Mouse (Mus musculus): ENCODE measurements around the gene B4galt5. TPM values are rescaled to one million over a fixed set of nuclear protein-coding genes. Genes with fewer than 3 reads are reported as not detected.

The B4galt5 gene
- polyA plus RNA-seq, 1 experiment from 2014 or later, result 19.8 TPM

GRCm38 (mm10) chr2:167252057-167252687 is 96.8 kb downstream of the B4galt5 start:
- WGBS, result 57% methylated on average over 3 of the region's 3 CpGs
- no peak overlapping the region; the same call in 1 of the 2 replicates for H3K27ac ChIP-seq (ENCODE audit: low read depth, low read length)
- no peaks in the 10 kb centered on the region for H3K27me3 ChIP-seq (ENCODE audit: control insufficient read depth, insufficient read depth, low read length)
- no peak overlapping the region for H3K4me3 ChIP-seq (ENCODE audit: low read depth, low read length)
- H3K9ac ChIP-seq (ENCODE audit: low read length), result no peak overlapping the region
- no peaks in the 10 kb centered on the region for H3K9me3 ChIP-seq (ENCODE audit: control insufficient read depth, low read length)
- no peak overlapping the region for H3K4me2 ChIP-seq
- peaks cover 8% of the 10 kb centered on the region; the same call in 1 of the 2 replicates for H3K4me1 ChIP-seq (ENCODE audit: control insufficient read depth, insufficient read depth, low read length)
- ATAC-seq (ENCODE audit: low FRiP score), result no peak
- H3K36me3 ChIP-seq (ENCODE audit: control insufficient read depth, insufficient read depth, low read length), result no peaks in the 10 kb centered on the region
- DNase-seq (ENCODE audit: low spot score, missing footprints), result no peak

GRCm38 (mm10) chr2:167250736-167251337 is 98.1 kb downstream of the B4galt5 start:
- WGBS, result 27% methylated on average over 7 of the region's 7 CpGs

GRCm38 (mm10) chr2:167250003-167250735 is 98.8 kb downstream of the B4galt5 start:
- ATAC-seq (ENCODE audit: low FRiP score) (no peak), DNase-seq (ENCODE audit: low spot score, missing footprints) (no peak)
- Histone ChIP-seq H3K4me2 (no peak overlapping the region), H3K9ac (ENCODE audit: low read length) (no peak overlapping the region), H3K27me3 (ENCODE audit: control insufficient read depth, insufficient read depth, low read length) (no peaks in the 10 kb centered on the region), H3K36me3 (ENCODE audit: control insufficient read depth, insufficient read depth, low read length) (no peaks in the 10 kb centered on the region), H3K4me3 (ENCODE audit: low read depth, low read length) (no peak overlapping the region), H3K27ac (ENCODE audit: low read depth, low read length) (no peak overlapping the region), H3K9me3 (ENCODE audit: control insufficient read depth, low read length) (no peaks in the 10 kb centered on the region), H3K4me1 (ENCODE audit: control insufficient read depth, insufficient read depth, low read length) (peaks cover 8% of the 10 kb centered on the region; the same call in 1 of the 2 replicates)
- 63% methylated on average over 7 of the region's 11 CpGs for WGBS

More at GRCm38 (mm10) chr2:167250736-167251337, 98.1 kb downstream of the B4galt5 start:
- Histone ChIP-seq H3K4me3 (ENCODE audit: low read depth, low read length) (no peak overlapping the region), H3K9me3 (ENCODE audit: control insufficient read depth, low read length) (no peaks in the 10 kb centered on the region), H3K9ac (ENCODE audit: low read length) (no peak overlapping the region), H3K4me1 (ENCODE audit: control insufficient read depth, insufficient read depth, low read length) (peaks cover 8% of the 10 kb centered on the region; the same call in 1 of the 2 replicates), H3K27ac (ENCODE audit: low read depth, low read length) (no peak overlapping the region), H3K36me3 (ENCODE audit: control insufficient read depth, insufficient read depth, low read length) (no peaks in the 10 kb centered on the region), H3K4me2 (no peak overlapping the region), H3K27me3 (ENCODE audit: control insufficient read depth, insufficient read depth, low read length) (no peaks in the 10 kb centered on the region)
- no peak for DNase-seq (ENCODE audit: low spot score, missing footprints)
- ATAC-seq (ENCODE audit: low FRiP score), result no peak

- ATAC-seq (ENCODE audit: low FRiP score), result no peak
- 78% methylated on average over 3 of the region's 3 CpGs for WGBS
Measured at GRCm38 (mm10) chr2:167249591-167249990, 99.4 kb downstream of the B4galt5 start.

More at GRCm38 (mm10) chr2:167249591-167249990, 99.4 kb downstream of the B4galt5 start:
- no peak overlapping the region for H3K9ac ChIP-seq (ENCODE audit: low read length)
- no peak for DNase-seq (ENCODE audit: low spot score, missing footprints)
- H3K4me1 ChIP-seq (ENCODE audit: control insufficient read depth, insufficient read depth, low read length), result peaks cover 8% of the 10 kb centered on the region; the same call in 1 of the 2 replicates
- no peak overlapping the region for H3K4me2 ChIP-seq
- no peak overlapping the region for H3K27ac ChIP-seq (ENCODE audit: low read depth, low read length)
- no peak overlapping the region for H3K4me3 ChIP-seq (ENCODE audit: low read depth, low read length)
- H3K27me3 ChIP-seq (ENCODE audit: control insufficient read depth, insufficient read depth, low read length), result no peaks in the 10 kb centered on the region
- H3K9me3 ChIP-seq (ENCODE audit: control insufficient read depth, low read length), result no peaks in the 10 kb centered on the region
- no peaks in the 10 kb centered on the region for H3K36me3 ChIP-seq (ENCODE audit: control insufficient read depth, insufficient read depth, low read length)

Other genes with a start within 250 kb of the B4galt5 start
- gene Kcnb1, start 159.0 kb downstream of the B4galt5 start, polyA plus RNA-seq (2014; fragmentation: Nextera tagmentation; extraction: Ambion mirVana), result 0.75 and 0.96 TPM in 2 replicates
- gene Ptgis, start 108.6 kb downstream of the B4galt5 start, polyA plus RNA-seq (2014; fragmentation: Nextera tagmentation; extraction: Ambion mirVana), result 9.4 and 11.2 TPM in 2 replicates
- gene Slc9a8, start 72.5 kb upstream of the B4galt5 start, polyA plus RNA-seq (2014; fragmentation: Nextera tagmentation; extraction: Ambion mirVana), result 15.1 and 17.2 TPM in 2 replicates
- gene Rnf114, start 143.5 kb upstream of the B4galt5 start, polyA plus RNA-seq (2014; fragmentation: Nextera tagmentation; extraction: Ambion mirVana), result 140 and 150 TPM in 2 replicates
- gene Spata2, start 143.7 kb upstream of the B4galt5 start, polyA plus RNA-seq (2014; fragmentation: Nextera tagmentation; extraction: Ambion mirVana), result 15.6 and 15.8 TPM in 2 replicates
- gene Snai1, start 189.0 kb upstream of the B4galt5 start, polyA plus RNA-seq (2014; fragmentation: Nextera tagmentation; extraction: Ambion mirVana), result 18.4 and 20.8 TPM in 2 replicates